Mouse (Mus musculus): ENCODE measurements around the gene Egfl7. TPM values are rescaled to one million over a fixed set of nuclear protein-coding genes. Genes with fewer than 3 reads are reported as not detected.

The Egfl7 gene
- total RNA-seq (2022) = 100 to 1,000 TPM; 105 to 245 (median 172) TPM

DNA sequence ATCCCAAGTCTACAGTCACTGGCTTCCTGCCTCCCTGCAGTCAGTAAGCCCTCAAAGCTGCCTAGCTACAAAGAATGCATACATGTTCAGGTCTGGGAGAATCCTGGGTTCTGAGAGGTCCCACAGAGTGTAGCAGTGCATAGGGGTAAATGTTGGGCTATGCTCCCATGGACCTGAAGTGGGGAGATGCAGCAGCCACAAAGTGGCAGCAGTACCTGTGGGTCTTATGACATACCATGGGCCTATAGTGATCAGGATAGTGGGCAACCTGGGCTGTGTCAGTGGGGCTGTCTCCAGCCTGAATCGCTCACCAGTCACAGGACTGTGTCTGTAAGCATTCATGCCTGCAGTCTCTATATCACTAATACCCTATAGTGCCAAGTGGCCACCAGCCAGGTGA, at the start of gene Egfl7:
Egfl7 (plus strand) TSS at position 301 of the 400 bp plus-strand sequence.
- DNase-seq = no peak

DNA sequence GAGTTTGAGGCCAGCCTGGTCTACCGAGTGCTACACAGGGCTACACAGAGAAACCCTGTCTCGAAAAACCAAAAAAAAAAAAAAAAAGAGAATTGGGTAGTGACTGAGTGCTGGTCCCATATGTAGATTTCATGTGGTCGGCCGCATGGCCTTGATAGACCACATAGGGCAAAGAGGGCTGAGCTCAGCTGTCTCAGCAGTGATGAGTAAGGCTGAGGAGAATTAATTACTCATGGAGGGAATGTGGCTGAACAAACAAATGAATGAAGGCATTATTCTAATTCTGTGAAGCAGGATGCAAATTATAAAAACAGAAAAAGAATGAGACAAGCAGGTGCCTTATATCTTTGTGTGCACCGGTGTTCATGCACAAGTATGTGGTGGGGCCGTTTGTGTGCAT, 48.0 kb upstream of the Egfl7 start:
- no peak for DNase-seq

DNA sequence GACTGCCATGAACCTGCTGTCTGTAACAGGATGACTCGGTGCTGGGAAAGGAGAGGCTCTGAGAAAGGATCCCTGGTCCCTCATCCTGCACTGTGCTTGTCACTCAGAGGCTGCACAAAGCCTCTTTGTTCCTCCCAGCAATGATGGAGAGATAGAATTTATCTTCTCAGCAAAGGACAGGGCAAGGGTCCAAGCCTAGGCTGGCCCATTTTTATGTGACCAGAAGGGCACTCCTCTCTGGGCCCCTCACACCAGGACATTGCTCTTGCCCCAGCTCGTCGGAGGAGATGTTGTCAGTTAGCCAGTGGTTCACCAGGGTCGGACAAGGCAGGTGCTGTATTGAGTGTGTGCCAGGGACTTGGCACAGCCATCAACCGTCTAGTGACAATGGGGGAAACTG, 46.6 kb upstream of the Egfl7 start:
- DNase-seq = no peak

DNA sequence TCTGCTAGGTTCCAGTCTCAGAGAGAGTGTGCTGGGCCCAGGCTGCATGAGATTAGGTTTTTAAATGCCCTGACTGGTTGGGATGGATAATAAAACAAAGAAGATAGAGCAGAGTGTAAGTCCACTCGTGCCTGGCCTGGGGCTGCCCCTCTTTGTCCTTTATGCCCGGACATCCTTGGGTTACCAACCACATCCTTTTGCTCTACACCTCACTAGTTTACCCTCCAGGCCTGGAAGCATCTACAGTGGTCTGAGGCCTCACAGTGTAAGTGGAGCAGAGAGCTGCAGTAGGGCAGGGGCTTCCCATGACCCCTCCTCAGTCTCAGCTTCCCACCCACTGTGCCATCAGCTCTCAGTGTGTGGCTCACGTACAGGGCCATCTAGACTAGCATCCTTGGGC, 45.7 kb upstream of the Egfl7 start:
- no peak for DNase-seq

DNA sequence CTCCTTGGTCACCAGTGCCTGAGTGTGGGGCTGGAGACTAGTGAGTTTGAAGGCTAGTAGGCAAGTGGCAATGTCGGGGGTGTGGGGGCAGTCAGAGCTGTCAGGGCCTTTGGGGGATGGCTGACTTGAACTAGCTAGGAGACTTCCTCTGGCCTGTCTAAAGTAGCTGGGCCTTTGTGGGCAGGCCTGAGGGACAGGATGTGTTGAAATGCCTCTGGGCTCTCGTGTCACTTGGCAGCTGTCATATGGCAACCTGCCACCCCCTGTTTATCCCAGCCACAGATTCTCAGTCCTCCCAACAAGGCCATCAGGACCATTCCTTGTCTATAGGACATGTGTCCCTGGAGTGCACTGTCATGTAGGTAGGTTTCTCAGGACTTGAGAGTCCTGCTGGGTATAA, 45.2 kb upstream of the Egfl7 start:
- peak; percentile 74 for DNase-seq

DNA sequence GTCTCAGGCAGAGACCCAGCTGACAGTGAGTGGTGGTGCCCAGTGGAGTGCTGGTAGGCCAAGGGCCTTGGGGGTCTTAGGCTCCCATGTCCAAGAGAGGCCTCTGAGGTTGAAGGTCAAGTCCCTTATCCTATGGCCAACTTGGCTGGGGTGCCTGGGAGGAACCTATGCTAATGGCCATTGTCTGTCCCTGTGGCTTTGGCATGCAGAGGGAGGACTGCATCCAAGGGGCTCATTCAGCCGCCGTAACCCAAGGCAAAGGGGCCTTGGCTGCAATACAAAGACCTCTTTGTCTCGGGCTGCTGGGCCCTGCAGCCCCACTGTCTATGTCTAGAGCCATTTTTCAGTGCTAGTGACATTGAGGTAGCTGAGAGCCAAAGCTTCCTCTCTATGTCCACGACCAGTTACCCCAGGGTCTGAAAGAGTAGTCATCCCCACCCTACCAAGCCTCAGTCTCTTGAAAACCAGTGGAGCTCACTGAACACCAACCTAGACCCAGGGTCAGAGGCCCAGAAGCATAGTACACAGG, 44.2 kb upstream of the Egfl7 start:
- DNase-seq = no peak

DNA sequence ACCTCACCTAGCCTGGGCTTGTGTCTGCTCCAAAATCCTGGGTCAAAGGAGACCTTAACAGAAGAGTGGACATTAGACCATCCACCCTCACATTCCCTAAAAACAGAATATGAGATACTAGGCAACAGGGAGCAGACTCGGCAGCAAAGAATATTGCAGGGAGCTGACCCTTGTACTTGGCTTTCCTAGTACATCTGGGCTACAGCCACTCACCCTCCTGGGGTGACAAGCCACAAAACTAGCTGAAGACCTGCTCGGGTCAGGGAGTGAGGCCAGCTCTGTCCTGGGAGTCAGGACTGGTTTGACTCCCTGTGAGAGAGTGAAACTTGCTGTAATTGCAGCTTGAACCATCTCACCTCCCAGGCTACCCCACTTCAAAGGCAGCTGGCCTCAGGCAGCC, 40.3 kb upstream of the Egfl7 start:
- DNase-seq = no peak

DNA sequence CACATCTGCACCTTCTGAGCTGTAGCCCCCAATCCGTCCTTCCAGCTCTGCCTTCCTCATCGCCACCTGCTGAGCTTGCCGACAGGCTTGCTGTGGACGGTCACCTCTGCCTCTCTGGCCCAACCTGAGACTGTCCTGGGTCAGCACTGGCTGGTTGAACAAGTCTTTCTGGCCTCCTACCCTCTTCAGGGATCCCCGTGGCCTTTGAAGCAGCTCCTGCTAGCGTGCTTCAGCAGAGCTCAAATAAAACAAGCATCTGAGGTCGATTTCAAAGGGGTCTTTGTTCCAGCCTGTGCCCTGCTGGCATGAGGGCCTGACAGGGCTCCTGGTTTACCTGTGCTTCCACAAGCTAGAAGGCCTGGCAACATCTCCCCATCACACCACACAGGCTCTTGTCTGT, 39.1 kb upstream of the Egfl7 start:
- DNase-seq = no peak

DNA sequence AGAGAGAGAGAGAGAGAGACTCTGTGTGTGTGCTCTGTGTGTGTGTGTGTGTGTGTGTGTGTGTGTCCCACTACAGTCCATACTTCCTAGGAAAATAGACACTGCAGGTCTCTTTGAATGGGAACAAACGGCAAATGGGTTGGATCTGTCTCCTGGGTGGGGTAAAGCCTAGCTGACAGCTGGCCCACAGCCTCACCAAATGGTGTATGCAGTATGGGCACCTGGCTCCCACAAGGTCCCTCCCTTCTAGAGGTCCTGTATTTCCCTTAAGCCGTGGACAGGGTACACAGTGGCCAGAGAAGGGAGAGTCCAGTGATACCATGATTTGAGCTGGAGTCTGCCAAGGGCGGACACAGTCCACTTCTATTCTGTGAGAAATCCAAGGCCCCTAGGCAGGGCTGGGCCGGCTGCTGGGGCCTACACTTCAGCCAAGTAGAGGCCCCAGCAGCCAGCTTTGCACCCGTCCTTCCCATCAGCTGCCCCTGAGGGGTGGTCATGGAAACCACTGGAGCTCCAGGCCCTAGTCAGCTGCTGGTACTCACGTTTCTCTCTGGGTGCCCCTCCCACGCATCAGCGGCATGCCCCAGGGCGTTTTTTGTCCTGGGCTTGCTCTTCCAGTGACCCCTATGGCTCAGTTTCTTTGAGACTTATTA, 38.4 kb upstream of the Egfl7 start:
- no peak for DNase-seq

DNA sequence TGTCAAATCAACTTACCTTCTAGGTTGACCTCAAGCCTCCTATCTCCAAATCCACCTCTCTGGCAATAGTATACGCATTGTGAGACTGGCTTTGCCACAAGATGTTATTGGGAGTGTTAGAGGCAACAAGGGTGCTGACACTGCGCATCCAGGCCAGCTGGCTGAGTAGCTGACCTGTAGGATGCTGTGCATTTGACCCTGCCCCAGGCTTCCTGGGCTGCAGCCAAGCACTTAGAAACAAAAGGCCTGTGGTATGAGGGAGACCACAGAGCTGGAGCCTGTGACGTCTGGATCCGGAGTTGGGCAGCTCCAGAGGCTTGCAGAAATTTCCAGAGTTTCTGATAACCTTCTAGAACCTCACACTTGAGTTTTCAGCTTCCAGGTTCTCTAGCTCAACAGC, 36.7 kb upstream of the Egfl7 start:
- DNase-seq = no peak

DNA sequence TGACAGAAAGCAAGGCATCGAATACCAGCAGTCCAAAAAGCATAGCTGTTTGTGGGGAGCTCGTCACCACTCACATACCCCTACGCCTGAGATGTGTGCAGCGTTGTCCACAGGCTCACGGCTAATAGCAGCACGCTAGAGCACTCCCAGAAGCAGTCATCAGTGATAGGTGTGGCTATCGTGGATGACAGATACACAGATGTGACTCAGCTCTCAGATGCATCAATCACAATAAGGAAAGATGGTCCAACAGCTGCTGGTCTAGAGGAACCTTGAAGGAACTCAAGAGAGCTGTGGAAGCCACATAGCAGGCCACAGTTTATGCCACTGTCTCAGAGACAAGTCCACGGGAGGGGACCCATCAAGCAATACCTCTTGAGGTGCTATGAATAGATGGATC, 36.0 kb upstream of the Egfl7 start:
- DNase-seq = peak; percentile 45

DNA sequence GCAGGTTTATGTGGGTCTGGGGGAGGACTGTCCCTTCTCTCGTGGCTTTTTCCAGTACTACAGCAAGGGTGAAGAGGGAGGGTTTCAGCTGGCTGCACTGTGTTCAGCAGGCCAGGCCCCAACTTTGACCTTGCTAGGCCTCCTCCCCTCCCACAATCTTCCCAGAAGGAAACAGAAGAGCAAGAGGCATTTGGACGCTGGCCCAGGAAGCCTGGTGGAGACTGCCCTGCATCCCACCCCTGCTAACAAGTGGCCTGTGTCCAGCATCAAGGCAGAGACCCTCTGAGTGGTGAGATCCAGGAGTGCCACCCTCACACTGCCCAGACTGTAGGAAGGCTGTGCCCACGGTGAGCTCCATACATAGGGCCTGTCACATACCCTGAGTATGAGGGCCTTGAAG, 35.5 kb upstream of the Egfl7 start:
- peak; percentile 39 for DNase-seq

DNA sequence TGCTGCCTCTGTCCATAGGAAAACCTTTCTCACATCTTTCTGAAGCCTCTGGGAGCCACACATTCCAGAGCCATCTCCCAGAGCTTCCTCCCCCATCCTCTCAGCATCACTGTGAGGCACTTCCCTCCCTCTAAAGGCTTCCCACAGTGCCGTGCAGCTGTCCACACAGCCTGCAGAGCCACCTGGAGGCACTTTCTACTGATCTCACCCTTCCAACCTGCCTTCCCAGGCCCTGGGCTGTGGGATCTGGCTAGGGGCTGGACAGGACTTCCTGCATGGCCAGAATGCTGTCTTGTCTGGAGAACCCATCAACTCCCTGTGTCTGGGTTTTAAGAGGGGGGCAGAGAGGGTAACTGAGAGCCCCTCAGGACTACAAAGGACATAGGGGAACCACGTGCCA, 32.3 kb upstream of the Egfl7 start:
- DNase-seq = no peak

DNA sequence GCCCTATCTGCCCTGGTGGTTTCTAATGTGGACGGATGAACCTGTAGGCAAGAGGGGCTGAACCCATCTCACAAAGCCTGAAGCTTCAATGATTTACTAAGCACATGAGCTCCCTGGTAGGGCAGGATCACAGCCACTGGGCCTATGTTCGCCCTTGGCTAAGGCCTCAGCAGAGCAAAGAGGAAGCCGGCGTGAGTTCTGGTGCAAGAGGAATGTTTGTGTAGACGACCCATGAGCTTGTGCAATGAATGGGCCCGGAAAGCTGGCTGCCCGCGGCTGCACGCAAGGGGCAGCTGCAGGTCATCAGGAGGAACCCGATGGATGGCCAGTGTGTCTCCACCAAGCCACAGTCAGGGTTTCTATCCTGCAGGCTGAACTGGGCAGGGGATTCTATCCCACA, 30.0 kb upstream of the Egfl7 start:
- peak; percentile 31 for DNase-seq

DNA sequence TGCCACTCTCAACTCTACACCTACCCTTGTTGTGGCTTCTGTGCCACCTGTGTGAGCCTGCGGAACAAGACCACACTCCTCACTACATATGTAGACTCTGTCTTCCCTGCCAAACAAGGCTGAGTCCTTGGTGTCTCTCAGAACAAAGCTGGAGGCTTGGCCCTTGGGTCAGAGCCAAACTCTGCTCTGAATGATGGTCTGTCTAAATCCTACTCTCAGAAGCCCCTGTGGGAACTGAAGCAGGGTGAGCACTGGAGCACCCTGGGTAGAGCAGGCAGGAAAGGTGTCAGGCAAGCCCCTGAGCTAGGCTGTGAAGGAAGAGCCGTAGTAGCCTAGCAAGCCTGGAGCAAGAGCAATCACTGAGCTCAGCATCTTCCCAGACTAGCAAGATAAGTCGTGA, 29.6 kb upstream of the Egfl7 start:
- DNase-seq = no peak

DNA sequence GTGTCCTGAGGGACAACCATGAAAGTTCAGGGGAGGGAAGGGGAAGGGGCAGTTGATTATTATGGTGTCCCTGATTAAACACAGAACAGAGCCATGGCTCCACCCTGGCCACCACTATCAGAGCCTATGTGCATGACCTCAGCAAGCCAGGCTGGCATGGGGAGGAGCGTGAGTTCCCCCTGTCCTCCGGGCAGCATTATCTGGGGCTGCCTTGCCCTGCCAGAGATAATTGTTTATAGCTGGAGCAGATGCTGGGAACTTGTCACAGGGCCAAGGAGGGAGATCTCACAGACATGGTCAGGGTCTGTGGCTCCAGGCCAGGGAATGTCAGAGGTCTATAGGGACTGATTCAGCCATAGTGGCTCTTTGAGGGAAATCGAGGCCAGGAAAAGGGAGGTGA, 29.0 kb upstream of the Egfl7 start:
- no peak for DNase-seq

DNA sequence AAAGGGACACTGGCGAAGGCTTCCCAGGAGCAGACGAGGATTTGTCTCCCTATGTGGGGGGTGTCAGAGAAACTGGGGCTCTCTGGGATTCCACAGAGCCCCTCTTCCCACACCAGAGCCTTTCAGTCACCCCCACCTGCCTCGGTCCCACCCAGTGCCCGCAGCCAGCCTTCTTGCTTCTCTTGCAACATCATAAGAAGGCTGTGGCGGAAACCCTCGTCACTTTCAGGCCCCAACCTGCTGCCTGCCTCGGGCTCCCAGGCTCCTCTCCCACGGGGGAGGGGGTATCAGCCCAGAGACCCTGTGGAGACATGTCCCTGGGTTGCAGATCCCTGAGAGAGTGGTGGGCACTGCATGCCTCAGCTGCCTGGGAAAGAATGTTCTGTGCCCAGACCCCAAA, 28.4 kb upstream of the Egfl7 start:
- no peak for DNase-seq

DNA sequence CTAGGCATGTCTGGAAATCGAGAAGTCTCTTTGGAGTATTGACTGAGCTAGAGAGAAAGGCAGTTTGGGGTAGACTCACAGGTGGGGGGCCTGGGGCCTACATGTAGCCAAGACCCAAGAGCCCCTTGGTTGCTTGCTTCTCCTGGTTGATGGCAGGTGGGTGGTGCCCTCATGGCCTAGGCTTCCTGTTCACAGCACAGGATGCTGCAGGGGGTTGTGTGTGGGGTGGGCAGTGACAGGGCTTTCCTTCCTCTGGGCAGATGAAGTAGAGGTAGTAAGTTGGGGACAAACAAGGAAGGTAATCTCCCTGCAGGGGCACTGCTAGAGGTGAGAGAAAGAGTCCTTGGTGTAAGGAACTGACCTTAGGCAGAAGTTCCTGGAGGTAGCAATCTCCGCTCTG, 27.7 kb upstream of the Egfl7 start:
- no peak for DNase-seq

DNA sequence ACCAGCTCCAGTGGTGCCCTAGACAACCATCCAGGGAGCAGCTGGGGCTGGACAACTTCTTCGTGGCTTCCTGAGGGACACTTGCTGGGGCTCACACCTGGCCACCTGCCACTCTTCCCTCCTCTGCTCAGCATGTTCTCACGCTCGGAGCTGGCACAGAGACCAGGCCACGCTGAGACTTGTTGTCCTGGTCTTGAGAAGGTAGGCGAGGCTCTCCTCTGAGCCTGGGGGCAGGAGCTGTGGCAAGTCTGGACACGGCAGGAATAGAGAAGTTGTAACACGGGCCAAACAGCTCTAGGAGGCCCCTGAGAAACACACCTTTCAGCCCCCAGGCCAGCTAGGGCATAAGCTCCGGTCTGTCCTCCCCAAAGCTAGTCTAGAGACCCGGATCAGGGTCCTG, 25.9 kb upstream of the Egfl7 start:
- DNase-seq = no peak

DNA sequence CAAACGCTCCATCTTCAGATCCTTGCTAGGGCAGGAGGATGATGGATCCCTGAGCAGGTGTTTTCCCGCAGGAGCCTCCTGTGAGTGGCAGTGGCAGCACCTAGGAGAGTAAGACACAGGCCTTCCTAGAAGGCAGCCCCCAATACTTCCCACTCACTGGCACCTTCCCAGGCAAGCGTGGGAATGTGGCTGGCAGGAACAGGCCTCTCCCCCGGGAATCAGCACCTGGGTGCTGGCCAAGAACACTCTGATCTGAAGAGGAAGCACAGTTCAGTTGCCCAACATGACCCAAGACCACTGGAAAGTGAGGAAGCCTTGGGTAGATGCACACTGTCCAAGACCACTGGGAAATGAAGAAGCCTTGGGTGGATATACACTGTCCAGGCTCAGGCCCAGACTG, 24.7 kb upstream of the Egfl7 start:
- DNase-seq = no peak

DNA sequence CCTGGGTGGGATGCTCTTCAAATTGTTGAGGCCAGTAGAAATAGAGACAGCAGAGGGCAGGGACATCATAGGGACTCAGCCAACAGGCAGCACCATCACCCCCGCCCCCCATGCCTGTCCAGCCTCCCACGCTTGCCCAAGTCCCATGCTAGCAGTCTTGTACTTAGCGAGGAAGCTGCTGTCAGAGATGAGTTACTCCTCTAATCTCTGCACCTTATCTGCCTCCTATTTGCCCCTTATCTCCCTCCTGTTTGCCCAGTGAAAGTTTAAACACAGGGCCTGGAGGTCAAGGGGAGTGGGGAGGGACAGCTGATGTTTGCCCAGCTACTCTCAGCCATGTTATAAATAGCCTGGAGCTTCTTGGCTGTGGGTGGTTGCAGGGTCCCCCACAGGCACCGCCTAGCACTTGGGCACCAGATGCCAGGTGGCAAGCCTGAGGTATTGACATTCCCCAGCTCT, 23.2 kb upstream of the Egfl7 start:
- DNase-seq = no peak

DNA sequence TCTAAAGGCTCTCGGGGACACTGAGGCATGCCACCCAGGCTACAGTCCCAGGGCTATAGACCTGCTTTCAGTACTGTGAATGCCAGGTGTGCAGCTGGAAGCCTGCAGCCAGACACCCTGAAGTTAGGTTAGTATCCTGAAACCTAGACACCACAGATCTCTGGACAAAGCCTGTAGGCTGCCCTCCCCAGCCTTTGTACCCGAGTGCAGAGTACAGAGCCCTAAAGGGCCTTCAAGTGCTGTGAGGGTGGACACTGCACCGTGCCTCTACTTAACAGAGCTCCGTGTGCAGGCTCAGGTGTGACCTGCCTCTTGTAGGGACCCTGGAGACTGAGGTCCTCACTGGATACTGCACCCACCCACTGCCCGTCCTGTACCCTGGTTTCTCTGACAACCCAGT, 19.3 kb upstream of the Egfl7 start:
- no peak for DNase-seq

DNA sequence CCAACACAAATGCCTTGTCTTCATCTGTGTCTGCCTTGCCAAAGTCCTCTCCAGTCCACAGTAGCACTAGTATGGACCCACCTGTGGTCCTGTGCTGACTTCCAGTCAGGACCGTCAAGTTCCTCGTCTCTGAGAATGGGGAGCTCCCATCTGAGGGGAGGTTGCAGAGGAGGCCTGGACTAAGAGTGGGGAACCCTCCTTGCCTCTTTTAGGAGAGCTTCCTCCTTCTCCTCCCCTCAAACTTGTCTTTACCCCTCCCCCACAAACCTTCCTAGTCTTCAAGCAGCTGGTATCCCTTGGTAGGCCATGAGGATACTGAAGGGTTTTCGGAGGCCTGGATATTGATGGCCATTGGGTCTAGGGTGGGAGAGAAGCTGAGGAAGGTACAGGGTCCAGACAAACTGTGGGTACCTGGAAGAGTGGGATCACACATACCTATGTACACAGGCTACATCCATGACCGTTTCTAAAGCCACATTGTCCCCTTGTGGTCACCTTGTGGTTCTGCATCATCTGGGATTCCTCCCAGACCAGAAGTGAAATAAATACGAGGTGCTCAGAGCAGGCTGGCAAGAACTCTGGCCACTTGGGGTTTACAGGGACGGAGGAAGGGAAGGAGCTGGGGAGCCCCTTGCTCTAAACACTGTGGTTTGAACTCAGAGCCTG, 18.3 kb upstream of the Egfl7 start:
- DNase-seq = no peak

DNA sequence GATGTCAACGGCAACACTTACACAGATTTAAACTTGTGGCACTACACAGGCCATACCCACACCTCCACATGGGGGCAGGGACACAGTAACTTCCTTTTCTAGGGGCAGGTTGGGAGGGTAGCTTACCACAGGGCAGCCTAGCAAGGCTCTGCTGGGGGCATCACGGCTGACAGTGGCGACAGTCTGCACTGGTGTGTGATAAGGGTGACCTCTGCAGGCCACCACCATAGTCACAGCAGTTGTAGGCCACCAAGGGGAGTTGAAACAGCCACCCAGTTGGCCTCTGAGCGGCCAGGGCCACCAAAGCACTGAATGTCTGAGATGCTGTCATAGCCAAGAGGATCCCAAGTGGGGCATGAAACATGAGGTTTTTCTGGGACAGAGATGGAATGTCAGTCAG, 13.6 kb upstream of the Egfl7 start:
- no peak for DNase-seq

All from adrenal gland, adult 8-10 months (tissue).